Mouse (Mus musculus): Measurements from ENCODE around the gene Abcb9. TPM values are rescaled to one million over a fixed set of nuclear protein-coding genes. Genes with fewer than 3 reads are reported as not detected.

Gene Abcb9
- polyA plus RNA-seq, 1 experiment from 2014 or later, result 3.7 TPM

GRCm38 (mm10) chr5:124013747-124014146, 81.9 kb downstream of the Abcb9 start:
- WGBS (ENCODE audit: insufficient replicate concordance), result 72% methylated on average over 16 of the region's 16 CpGs
- Histone ChIP-seq H3K27me3 (ENCODE audit: insufficient read depth, low read length) (no peaks in the 10 kb centered on the region), H3K4me2 (ENCODE audit: low read depth, low read length) (peak overlapping the region; percentile 24; the same call in 1 of the 2 replicates), H3K27ac (ENCODE audit: low read depth) (no peak overlapping the region), H3K9ac (replicated peaks) (no peak overlapping the region), H3K36me3 (replicated peaks; ENCODE audit: insufficient read depth, low read length) (peaks cover 15% of the 10 kb centered on the region), H3K4me1 (ENCODE audit: insufficient read depth) (peaks cover 84% of the 10 kb centered on the region), H3K4me3 (ENCODE audit: low read depth, low read length) (no peak overlapping the region), H3K9me3 (ENCODE audit: low read length) (no peaks in the 10 kb centered on the region)
- ATAC-seq (no peak), DNase-seq (no peak)
- TF ChIP-seq CTCF (IDR thresholded peaks at IDR 0.05; ENCODE audit: low read depth), result no peak
- no peak for TF ChIP-seq EP300 (IDR thresholded peaks at IDR 0.05; ENCODE audit: low read depth)

DNA sequence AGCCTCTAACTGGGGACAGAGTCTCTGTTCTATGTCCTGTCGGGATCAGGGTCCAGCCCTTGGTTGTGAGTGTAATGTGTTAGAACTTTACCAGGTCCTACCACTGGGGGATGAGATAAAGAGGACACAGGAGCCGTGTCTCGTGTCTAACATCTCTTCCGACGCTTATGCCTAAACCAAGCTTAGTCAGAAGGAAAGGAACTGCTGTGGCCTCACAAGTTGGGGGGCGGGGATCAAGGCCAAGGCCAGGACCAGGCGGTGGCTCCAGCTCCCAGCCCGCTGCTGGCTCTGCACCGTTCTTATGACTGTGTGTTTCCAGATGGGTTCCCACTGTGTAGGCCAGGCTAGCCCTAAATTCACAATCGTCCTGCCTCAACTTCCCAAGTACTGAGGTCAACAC, 82.7 kb downstream of the Abcb9 start:
- 0 out of 2 replicates have a peak overlapping the region, but pooled peaks have one; percentile 66 for H3K27ac ChIP-seq (ENCODE audit: low read depth)
- no peak overlapping the region for H3K4me2 ChIP-seq (ENCODE audit: low read depth, low read length)
- no peaks in the 10 kb centered on the region for H3K9me3 ChIP-seq (ENCODE audit: low read length)
- TF ChIP-seq EP300 (IDR thresholded peaks at IDR 0.05; ENCODE audit: low read depth), result no peak
- 0 out of 2 replicates have a peak, but pooled peaks have one; percentile 19 for TF ChIP-seq CTCF (IDR thresholded peaks at IDR 0.05; ENCODE audit: low read depth)
- H3K4me1 ChIP-seq (ENCODE audit: insufficient read depth), result peaks cover 76% of the 10 kb centered on the region
- no peak for DNase-seq
- H3K27me3 ChIP-seq (ENCODE audit: insufficient read depth, low read length), result no peaks in the 10 kb centered on the region
- 33% methylated on average over 10 of the region's 10 CpGs for WGBS (ENCODE audit: insufficient replicate concordance)
- no peak overlapping the region for H3K9ac ChIP-seq (replicated peaks)
- peaks cover 24% of the 10 kb centered on the region for H3K36me3 ChIP-seq (replicated peaks; ENCODE audit: insufficient read depth, low read length)
- no peak for ATAC-seq
- H3K4me3 ChIP-seq (ENCODE audit: low read depth, low read length), result no peak overlapping the region

DNA sequence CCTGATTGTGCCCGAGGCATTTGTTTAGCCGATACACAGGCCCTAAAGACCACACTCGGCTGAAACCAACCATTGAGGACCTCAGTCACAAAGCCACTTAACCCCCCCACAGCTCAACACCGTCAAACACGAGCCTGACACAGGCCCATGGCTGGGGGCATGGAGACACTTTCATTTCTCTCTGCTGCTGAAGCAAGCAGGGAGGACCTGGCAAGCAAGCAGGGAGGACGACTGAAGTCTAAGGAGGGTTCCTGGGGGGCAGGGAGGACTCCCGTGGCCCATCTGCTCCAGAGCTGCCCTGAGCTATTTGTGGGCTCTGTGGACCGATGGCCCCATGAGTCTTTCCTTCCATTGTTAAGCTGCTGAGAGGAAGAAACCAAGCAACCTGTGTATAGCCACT, 83.7 kb downstream of the Abcb9 start:
- 15% methylated on average over 8 of the region's 8 CpGs for WGBS (ENCODE audit: insufficient replicate concordance)
- Histone ChIP-seq H3K27ac (ENCODE audit: low read depth) (peak overlapping the region; percentile 66), H3K36me3 (replicated peaks; ENCODE audit: insufficient read depth, low read length) (peaks cover 33% of the 10 kb centered on the region), H3K4me2 (ENCODE audit: low read depth, low read length) (peak overlapping the region; percentile 59), H3K4me1 (ENCODE audit: insufficient read depth) (peaks cover 66% of the 10 kb centered on the region), H3K9ac (replicated peaks) (peak overlapping the region; percentile 52; the same call in 1 of the 2 replicates), H3K9me3 (ENCODE audit: low read length) (no peaks in the 10 kb centered on the region), H3K4me3 (ENCODE audit: low read depth, low read length) (no peak overlapping the region), H3K27me3 (ENCODE audit: insufficient read depth, low read length) (no peaks in the 10 kb centered on the region)
- no peak for TF ChIP-seq CTCF (IDR thresholded peaks at IDR 0.05; ENCODE audit: low read depth)
- no peak for TF ChIP-seq EP300 (IDR thresholded peaks at IDR 0.05; ENCODE audit: low read depth)
- ATAC-seq (no peak), DNase-seq (no peak)

Other genes with a start within 250 kb of the Abcb9 start
- gene Hcar2, start 230.3 kb downstream of the Abcb9 start, polyA plus RNA-seq (2015; fragmentation: Nextera tagmentation; extraction: Ambion mirVana), result 0.15 and 0.22 TPM in 2 replicates
- gene Hcar1, start 215.8 kb downstream of the Abcb9 start, polyA plus RNA-seq (2015; fragmentation: Nextera tagmentation; extraction: Ambion mirVana), result 0.11 and 0.14 TPM in 2 replicates
- gene Denr, start 188.6 kb downstream of the Abcb9 start, polyA plus RNA-seq (2015; fragmentation: Nextera tagmentation; extraction: Ambion mirVana), result 54.1 and 61.1 TPM in 2 replicates
- 0.41 and 0.67 TPM in 2 replicates for gene Gm43518, start 168.4 kb downstream of the Abcb9 start, polyA plus RNA-seq (2015; fragmentation: Nextera tagmentation; extraction: Ambion mirVana)
- 3.1 and 3.2 TPM in 2 replicates for gene Ccdc62, start 165.1 kb downstream of the Abcb9 start, polyA plus RNA-seq (2015; fragmentation: Nextera tagmentation; extraction: Ambion mirVana)
- gene Hip1r, start 122.2 kb downstream of the Abcb9 start, polyA plus RNA-seq (2015; fragmentation: Nextera tagmentation; extraction: Ambion mirVana), result 10.1 and 13.5 TPM in 2 replicates
- 16.4 and 17.6 TPM in 2 replicates for gene Vps37b, start 63.5 kb downstream of the Abcb9 start, polyA plus RNA-seq (2015; fragmentation: Nextera tagmentation; extraction: Ambion mirVana)
- 14.9 and 16.8 TPM in 2 replicates for gene Ogfod2, start 16.5 kb upstream of the Abcb9 start, polyA plus RNA-seq (2015; fragmentation: Nextera tagmentation; extraction: Ambion mirVana)
- gene Arl6ip4, start 20.3 kb upstream of the Abcb9 start, polyA plus RNA-seq (2015; fragmentation: Nextera tagmentation; extraction: Ambion mirVana), result 53.9 and 54.3 TPM in 2 replicates
- 2.1 and 2.4 TPM in 2 replicates for gene Pitpnm2, start 154.0 kb upstream of the Abcb9 start, polyA plus RNA-seq (2015; fragmentation: Nextera tagmentation; extraction: Ambion mirVana)
- 2.6 and 3.0 TPM in 2 replicates for gene Mphosph9, start 232.2 kb upstream of the Abcb9 start, polyA plus RNA-seq (2015; fragmentation: Nextera tagmentation; extraction: Ambion mirVana)
- 4.5 and 4.9 TPM in 2 replicates for gene 2810006K23Rik, start 232.3 kb upstream of the Abcb9 start, polyA plus RNA-seq (2015; fragmentation: Nextera tagmentation; extraction: Ambion mirVana)